Mouse (Mus musculus) induced T-regulatory cell, adult 2 months (primary cell): ENCODE measurements around the gene Itpkb.
A peak's percentile ranks its signal among the peaks of the same experiment; 100 is the strongest.

Experiments
- DNase-seq: peaks from one replicate; pipeline ENCODE4 v3.0.0-alpha.2; 2012; ENCODE audit warnings: low read depth

Gene Itpkb

GRCm38 (mm10) chr1:180343434-180344210, 13.3 kb downstream of the Itpkb start:
- DNase-seq, result peak; percentile 43

- no peak for DNase-seq
Observed at GRCm38 (mm10) chr1:180345098-180345497, 14.8 kb downstream of the Itpkb start.

GRCm38 (mm10) chr1:180347059-180347458, 16.8 kb downstream of the Itpkb start:
- DNase-seq, result no peak

GRCm38 (mm10) chr1:180347907-180348306, 17.6 kb downstream of the Itpkb start:
- DNase-seq, result no peak

GRCm38 (mm10) chr1:180349090-180349489, 18.8 kb downstream of the Itpkb start:
- DNase-seq, result no peak

GRCm38 (mm10) chr1:180352258-180352657, 22.0 kb downstream of the Itpkb start:
- no peak for DNase-seq

GRCm38 (mm10) chr1:180354129-180354528, 23.8 kb downstream of the Itpkb start:
- no peak for DNase-seq

- DNase-seq, result peak; percentile 71
Observed at GRCm38 (mm10) chr1:180354976-180355730, 24.9 kb downstream of the Itpkb start.

GRCm38 (mm10) chr1:180356176-180356575, 25.9 kb downstream of the Itpkb start:
- DNase-seq, result peak; percentile 91

- peak; percentile 48 for DNase-seq
Observed at GRCm38 (mm10) chr1:180356857-180357256, 26.6 kb downstream of the Itpkb start.

GRCm38 (mm10) chr1:180357893-180358331, 27.6 kb downstream of the Itpkb start:
- peak; percentile 66 for DNase-seq

GRCm38 (mm10) chr1:180358466-180358865, 28.2 kb downstream of the Itpkb start:
- DNase-seq, result peak; percentile 59

GRCm38 (mm10) chr1:180359311-180359710, 29.0 kb downstream of the Itpkb start:
- peak; percentile 84 for DNase-seq

GRCm38 (mm10) chr1:180362176-180362575, 31.9 kb downstream of the Itpkb start:
- no peak for DNase-seq

- DNase-seq, result peak; percentile 52
Observed at GRCm38 (mm10) chr1:180362844-180363243, 32.6 kb downstream of the Itpkb start.

GRCm38 (mm10) chr1:180363317-180363716, 33.0 kb downstream of the Itpkb start:
- DNase-seq, result peak; percentile 54

GRCm38 (mm10) chr1:180364005-180364404, 33.7 kb downstream of the Itpkb start:
- DNase-seq, result peak; percentile 96

- no peak for DNase-seq
Observed at GRCm38 (mm10) chr1:180364720-180365119, 34.4 kb downstream of the Itpkb start.

GRCm38 (mm10) chr1:180365180-180365810, 35.0 kb downstream of the Itpkb start:
- peak; percentile 98 for DNase-seq

- peak; percentile 87 for DNase-seq
Observed at GRCm38 (mm10) chr1:180365983-180366811, 35.9 kb downstream of the Itpkb start.

- DNase-seq, result no peak
Observed at GRCm38 (mm10) chr1:180367045-180367619, 36.8 kb downstream of the Itpkb start.
